Mouse (Mus musculus) right cerebral cortex, postnatal 14 days (tissue): Measurements from ENCODE around the gene Ints3.
A peak's percentile ranks its signal among the peaks of the same experiment; 100 is the strongest.

Source experiments
- DNase-seq: peaks from one replicate; pipeline ENCODE4 v3.0.0; 2022

The Ints3 gene

DNA sequence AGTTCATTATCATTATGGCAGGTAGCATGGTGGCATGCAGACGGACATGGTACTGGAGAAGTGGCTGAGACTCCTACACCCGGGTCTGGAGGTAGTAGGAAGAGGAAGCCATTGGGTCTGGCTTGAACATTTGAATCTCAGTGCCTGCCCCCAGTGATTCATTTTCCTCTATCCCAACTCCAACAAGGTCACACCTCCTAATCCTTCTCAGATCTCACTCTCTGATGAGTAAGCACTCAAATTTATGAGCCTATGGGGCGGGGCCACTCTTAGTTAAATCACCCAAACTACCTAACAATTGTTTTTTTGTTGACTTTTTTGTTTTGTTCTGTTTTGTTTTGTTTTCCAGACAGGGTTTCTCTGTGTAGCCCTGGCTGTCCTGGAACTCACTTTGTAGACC is 10.6 kb upstream of the Ints3 start:
- DNase-seq, result no peak

DNA sequence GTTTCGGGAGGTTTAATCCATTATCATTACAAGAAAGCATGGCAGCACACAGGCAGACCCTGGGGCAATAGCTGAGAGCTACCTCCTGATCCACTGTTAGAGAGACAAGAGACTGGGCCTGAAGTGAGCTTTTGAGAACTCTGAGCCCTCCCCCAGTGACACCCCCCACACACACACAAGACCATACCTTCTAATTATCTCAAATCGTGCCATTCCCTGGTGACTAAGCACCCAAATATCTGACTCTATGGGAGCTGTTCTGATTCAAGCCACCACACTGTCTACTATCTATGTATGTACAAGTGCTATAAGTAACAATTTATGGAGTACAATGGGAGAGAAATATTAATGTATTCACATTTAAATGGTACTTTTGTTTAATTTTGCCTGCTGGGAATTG is 7.3 kb upstream of the Ints3 start:
- DNase-seq, result no peak

DNA sequence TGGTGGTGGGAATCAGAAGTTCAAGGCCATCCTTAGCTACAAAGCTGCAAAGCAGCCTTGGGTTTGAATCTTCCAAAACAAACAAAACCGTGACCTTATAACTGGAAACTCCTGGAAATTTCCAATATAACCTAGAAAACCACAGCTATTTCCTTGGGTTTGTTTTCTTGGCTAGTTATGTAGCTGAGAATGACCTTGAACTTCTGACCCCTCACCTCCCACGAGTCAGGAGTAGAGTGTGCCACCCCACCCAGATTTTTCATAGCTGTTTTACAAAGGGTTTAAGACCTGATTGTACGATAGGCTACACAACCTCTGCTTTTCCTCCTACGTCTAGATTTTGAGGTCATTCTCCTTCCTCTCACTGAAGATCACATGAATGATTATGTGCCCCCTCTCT is 3.7 kb upstream of the Ints3 start:
- DNase-seq, result no peak

DNA sequence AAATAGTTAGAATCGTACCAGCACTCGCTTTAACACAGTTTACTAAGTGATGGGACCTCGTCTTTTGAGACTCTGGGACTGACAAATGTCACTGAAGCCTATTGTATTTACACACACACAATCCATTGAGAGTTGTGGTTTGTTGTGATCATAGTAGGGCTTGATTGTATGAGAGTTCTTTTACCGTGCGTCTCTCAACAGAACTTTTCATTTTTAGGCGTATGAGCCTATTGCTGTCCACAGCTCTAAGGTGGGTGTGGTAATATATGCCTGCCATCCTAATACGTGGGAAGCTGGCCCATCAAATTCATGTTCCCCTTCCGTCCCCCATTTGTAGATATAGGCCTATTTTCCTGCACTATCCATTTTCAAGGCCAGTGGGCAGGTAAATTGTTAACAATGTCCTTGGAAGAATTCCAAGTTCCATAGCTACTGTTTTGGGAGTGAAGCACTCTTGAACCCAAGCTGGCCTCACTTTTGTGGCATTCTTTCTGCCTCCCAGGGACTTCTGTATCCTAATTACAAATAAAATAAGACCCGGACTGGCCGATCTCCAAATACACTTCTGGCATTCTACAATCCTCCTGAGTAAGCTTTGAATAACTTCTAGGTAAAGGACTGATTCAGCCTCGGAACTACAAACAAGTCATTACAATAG is 780 bp upstream of the Ints3 start:
- no peak for DNase-seq

GRCm38 (mm10) chr3:90432811-90433219 is 607 bp downstream of the Ints3 start:
- peak; percentile 40 for DNase-seq

DNA sequence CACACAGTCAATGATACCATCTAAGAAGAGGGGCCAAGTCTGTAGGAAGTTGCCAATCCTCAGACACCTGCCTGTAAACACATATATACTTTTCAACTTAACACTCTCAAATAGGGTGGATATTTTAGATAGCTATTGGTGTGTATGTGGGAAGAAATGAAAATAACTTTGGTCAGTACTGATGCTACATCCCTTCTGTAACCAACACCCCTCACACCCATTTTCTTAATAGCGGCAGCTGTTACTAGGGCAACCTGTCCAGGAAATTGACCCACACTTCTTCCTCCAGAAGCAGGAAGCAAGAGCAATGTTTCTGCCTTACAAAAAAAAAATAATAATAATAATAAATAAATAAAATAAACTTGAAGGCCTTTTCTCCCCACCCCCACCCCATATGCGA is 1.1 kb downstream of the Ints3 start:
- no peak for DNase-seq

- DNase-seq, result no peak
Measured at GRCm38 (mm10) chr3:90429576-90429975, 3.8 kb downstream of the Ints3 start.

DNA sequence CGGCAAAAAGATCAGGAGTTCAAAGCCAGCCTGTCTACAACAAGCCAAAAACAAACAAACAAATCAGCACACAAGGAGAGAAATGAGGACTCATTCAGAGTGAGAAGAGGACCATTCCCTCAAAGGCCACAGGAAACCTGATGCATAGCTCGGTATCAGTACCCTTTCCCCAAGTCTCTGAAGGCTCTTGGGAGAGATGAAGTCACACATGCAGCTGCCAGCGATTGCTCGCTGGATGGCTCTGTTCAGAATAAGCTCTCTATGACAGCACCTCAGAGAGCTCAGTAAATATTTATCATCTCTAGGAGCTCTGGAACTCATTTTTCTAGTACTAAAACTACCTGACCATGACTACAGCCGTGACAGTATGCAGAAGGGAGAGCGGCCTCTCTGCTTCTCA is 5.2 kb downstream of the Ints3 start:
- no peak for DNase-seq

DNA sequence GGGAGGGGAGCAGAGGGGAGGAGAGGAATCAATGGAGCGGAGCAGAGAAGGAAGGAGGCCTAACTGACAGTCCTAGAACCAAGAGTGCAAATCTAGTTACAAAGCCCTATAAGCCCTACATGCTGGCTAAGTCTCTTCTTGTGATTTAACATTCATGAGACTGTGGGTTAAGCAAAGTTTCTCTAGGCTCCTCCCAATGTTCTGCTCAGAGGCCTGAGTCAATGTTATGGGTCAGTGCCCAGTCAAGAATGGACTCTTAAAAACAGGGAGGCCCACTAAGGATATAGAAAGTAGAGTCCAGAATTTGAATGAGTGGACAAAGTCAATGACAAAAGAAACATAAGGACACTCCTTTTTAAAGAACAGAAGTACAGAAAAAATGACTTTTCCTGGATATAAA is 5.8 kb downstream of the Ints3 start:
- no peak for DNase-seq

- no peak for DNase-seq
Measured at GRCm38 (mm10) chr3:90425499-90425898, 7.9 kb downstream of the Ints3 start.

DNA sequence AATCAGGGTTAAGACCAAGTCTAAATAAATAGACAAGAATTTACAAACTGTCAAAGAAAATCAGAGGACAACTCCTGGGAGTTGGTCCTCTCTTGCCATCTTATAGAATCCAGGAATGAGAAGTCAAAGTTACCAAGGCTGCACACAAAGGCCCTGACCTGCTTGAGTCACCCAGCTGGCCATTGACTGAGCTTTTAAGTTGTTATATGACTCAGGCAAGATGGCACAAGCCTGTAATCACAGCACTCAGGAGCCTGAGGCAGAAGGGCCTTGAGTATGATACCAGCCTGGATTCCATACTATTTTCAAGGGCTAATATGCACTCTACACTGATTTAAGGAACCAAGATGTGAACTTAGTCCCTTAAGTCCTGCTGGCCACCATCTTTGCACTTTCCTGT is 9.9 kb downstream of the Ints3 start:
- DNase-seq, result no peak

- DNase-seq, result no peak
Measured at GRCm38 (mm10) chr3:90420696-90421095, 12.7 kb downstream of the Ints3 start.

GRCm38 (mm10) chr3:90413011-90413396 is 20.4 kb downstream of the Ints3 start:
- no peak for DNase-seq

DNA sequence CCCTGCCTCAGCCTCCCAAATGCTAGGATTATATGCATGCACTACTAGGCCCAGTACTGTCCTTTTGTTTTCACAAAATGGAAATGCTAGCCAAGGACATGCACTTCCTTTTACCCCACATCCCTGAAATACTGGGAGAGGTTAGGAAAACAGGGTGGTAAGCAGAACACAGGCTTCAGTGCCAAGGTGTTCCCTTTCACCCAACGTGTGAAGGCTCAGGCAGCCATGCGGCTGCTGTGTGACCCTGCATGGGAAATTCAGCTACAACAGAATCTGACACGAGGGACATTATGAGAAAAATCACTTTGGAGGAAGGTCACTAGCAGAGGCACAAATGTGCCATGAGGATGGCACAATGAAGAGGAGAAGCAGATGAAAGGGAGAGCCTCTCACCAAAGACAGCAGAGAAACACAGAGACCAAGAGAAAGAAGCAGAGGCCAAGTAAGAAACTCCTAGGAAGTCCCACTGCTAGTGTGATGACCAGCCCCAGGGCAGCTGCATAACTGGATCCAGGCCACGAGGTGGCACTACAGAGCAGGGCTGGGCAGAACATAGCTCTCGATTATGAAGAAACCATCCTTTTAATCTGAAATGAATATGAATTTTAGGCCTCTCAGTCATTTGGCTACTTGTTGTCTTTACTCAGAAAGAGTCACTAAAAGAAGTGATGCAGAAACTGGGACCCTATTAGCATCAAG is 21.0 kb downstream of the Ints3 start:
- peak; percentile 70 for DNase-seq

GRCm38 (mm10) chr3:90408721-90409120 is 24.7 kb downstream of the Ints3 start:
- no peak for DNase-seq

DNA sequence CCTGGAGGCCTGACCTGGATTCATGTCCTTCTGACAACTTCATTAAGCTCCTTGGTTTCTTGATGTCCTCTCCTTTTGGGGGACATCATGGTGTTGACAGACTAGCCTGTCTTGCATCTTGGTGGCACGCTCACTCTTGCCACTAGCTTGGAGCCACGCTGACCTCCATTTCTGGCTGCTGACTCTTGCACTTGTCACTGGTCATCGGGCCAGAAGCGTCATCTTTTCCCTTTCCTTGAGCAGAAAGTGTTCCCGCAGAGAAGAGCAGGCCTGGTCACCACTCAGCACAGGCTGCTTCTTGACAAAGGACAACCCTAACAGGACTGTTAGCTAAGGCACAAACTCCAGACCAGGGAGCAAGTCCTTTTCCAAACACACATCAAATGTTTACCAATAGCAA is 27.0 kb downstream of the Ints3 start:
- DNase-seq, result no peak

DNA sequence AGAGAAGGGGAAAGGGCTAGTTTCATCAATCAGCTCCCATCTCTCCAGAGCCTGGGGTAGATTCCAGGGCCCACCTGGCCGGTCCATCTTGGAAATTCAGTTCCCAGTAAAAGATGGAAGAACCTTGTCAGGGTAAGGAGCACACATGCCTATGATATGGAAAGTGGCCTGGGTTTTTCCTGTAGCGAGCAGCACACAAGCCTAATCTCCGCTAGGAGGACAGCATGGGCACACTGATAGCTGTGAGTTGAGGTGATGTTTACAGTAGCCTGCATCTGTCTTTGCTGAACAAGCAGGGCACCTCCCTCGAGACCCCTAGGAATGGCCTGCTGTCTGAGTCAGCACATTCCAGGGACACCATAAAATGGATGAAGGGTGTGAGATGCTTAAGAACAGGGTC is 28.8 kb downstream of the Ints3 start:
- DNase-seq, result no peak

- DNase-seq, result no peak
Measured at GRCm38 (mm10) chr3:90404121-90404520, 29.3 kb downstream of the Ints3 start.

DNA sequence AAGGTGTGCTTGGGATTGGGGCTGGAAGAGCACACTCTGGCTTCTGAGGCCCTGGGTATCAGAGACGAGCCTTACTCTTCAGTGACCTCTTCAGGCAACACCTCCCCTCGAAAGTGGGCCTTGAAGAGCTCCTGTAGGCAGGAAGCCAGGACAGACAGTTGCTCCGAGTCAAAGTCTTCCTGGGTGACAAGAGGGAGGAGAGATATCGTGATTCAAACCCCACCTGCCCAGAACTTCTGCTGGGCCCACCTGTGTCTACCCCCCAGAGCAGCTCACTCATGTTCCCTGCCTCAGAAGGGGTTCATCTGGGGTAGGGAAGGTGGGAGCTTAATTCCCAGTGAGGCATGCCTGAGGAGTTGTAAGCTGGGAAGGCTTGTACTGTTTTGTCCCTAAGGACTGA is 32.4 kb downstream of the Ints3 start:
- no peak for DNase-seq

- DNase-seq, result no peak
Measured at GRCm38 (mm10) chr3:90395629-90396028, 37.8 kb downstream of the Ints3 start.

GRCm38 (mm10) chr3:90392661-90393060 is 40.8 kb downstream of the Ints3 start:
- DNase-seq, result no peak

GRCm38 (mm10) chr3:90391941-90392340 is 41.5 kb downstream of the Ints3 start:
- DNase-seq, result no peak

DNA sequence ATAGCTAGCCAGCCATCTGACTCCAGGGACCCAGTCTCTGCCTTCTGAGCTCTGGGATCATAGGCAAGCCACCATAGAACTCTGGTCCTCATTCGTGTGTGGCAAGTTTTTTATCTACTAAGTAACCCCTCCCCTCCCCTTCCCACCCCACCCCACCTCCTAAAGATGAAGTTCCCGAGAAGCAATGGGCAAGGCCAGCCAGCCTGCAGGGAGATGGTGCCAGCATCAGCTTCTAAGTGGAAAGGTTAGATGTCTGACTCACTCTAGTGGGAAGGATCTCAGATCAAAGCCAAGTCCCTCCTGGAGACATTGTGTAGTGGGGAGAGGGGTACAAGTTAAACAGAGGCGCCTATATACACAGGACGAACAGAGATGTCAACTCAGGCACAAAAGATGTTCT is 42.4 kb downstream of the Ints3 start:
- no peak for DNase-seq

DNA sequence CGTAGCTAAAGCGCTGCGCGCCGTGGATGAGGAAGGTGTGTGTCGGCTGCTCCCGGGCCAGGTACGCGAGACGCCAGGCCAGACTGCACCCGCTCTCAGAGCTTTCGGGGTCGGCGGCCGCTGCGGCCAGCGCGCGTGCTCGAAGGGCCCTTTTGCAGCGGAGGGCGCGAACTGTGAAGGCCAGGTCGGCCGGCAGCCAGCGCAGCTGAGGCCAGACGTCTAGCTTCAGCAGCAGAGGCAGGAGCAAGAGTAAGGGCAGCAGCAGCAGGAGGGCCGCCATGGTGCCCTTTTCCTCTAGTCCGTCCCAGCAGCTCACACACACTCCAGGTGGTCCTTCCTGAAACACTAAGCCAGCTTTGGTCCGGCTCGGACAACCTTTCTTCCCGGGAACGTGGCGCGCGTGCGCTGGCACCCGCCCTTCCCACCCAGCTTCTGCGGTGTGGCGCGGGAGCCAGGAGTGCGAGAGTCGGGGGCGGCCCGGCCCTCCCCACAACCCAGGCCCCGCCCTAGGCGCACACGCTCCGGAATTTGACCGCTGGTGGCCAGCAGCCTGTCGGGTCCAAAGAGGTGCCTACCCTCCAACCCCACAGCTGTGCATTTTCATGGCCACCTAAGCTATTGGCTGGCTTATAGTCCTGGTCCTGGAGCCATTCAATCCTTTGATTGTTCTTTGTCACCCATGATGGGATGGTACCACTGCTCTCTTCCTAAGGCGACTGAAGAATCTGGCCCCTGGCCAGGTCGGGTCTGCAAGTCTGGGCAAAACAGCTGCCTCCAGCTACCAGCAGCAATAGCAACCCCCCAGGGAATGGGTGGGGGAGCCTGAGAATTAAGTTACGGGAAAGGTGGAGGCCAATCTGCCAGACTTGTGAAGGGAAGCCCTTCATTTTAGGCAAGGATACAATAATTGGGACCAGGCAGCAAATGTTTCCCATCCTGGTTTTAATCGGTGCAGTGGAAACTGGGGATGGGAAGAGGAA is 43.6 kb downstream of the Ints3 start, which contains the start of gene Slc27a3:
Gene Slc27a3 (minus strand): TSS at position 428 of the 980 bp plus-strand sequence.
- DNase-seq, result peak; percentile 42
